Mouse (Mus musculus) hindbrain, postnatal 0 days (tissue): ENCODE results near the gene Gas2. TPM values are rescaled to one million over a fixed set of nuclear protein-coding genes. Genes with fewer than 3 reads are reported as not detected.

ENCODE experiments used
- ATAC-seq: fragments of 200-750 bp; cut with Nextera tagmentation; 2 replicates; pipeline ENCODE4 v1.8.0; 2017; ENCODE audit warnings: mild to moderate bottlenecking, moderate TSS enrichment, moderate library complexity
- DNase-seq: peaks from one replicate; pipeline ENCODE4 v3.0.0-alpha.2; 2015; ENCODE audit warnings: low spot score
- H3K27ac ChIP-seq: fragments of 300-500 bp; sonication (generic); 2 replicates; pipeline ENCODE4 v1.5.1; 2014; ENCODE audit warnings: mild to moderate bottlenecking
- H3K27me3 ChIP-seq: fragments of 300-500 bp; sonication (generic); 2 replicates; pipeline ENCODE4 v1.6.1; 2014; ENCODE audit warnings: low read length, mixed read lengths; ENCODE audit not compliant: insufficient read depth
- H3K36me3 ChIP-seq: fragments of 300-500 bp; sonication (generic); 2 replicates; pipeline ENCODE4 v1.6.1; 2014; ENCODE audit warnings: low read length, mixed read lengths; ENCODE audit not compliant: insufficient read depth
- H3K4me1 ChIP-seq: fragments of 300-500 bp; sonication (generic); 2 replicates; pipeline ENCODE4 v1.6.1; 2014; ENCODE audit warnings: antibody characterized with exemption, low read length, mixed read lengths; ENCODE audit not compliant: insufficient read depth
- H3K4me2 ChIP-seq: fragments of 300-500 bp; sonication (generic); 2 replicates; pipeline ENCODE4 v1.6.1; 2014; ENCODE audit warnings: low read depth, mild to moderate bottlenecking, low read length, moderate library complexity, mixed read lengths
- H3K4me3 ChIP-seq: fragments of 300-500 bp; sonication (generic); 2 replicates; pipeline ENCODE4 v1.5.1; 2014; ENCODE audit warnings: low read length
- H3K9ac ChIP-seq: fragments of 300-500 bp; sonication (generic); replicated peaks from 2 replicates; pipeline ENCODE4 v1.6.1; 2014; ENCODE audit warnings: mild to moderate bottlenecking, low read length, moderate library complexity, mixed read lengths
- H3K9me3 ChIP-seq: fragments of 300-500 bp; sonication (generic); 2 replicates; pipeline ENCODE4 v1.6.1; 2016; ENCODE audit warnings: low read length, mixed read lengths
- CTCF ChIP-seq: IDR thresholded peaks from 2 replicates; pipeline ENCODE4 v1.5.1; 2016; ENCODE audit warnings: antibody characterized with exemption, control low read depth, low read depth
- WGBS: fragments of 180-500 bp; shearing (Covaris S2); extraction: QIAGEN DNeasy Blood & Tissue Kit; methylation state at CpG from one replicate; pipeline ENCODE4 v1.1.7; 2014; 5-methylcytosine and 5-hydroxymethylcytosine counted together
- polyA plus RNA-seq: library from polyadenylated mRNA; unstranded; fragments of >200 nt; fragmentation: Nextera tagmentation; extraction: Ambion mirVana; gene quantifications from 2 replicates; pipeline ENCODE4 v1.2.1, GENCODE M21; 2015
- total RNA-seq: library from RNA; depleted of rRNA; stranded (reverse); fragments of >200 nt; gene quantifications from 2 replicates; pipeline ENCODE4 v1.2.3, GENCODE M21; 2014

Gas2 gene
- total and polyA plus RNA-seq, 2 experiments from 2014 or later = 13.4 to 27.4 TPM

DNA sequence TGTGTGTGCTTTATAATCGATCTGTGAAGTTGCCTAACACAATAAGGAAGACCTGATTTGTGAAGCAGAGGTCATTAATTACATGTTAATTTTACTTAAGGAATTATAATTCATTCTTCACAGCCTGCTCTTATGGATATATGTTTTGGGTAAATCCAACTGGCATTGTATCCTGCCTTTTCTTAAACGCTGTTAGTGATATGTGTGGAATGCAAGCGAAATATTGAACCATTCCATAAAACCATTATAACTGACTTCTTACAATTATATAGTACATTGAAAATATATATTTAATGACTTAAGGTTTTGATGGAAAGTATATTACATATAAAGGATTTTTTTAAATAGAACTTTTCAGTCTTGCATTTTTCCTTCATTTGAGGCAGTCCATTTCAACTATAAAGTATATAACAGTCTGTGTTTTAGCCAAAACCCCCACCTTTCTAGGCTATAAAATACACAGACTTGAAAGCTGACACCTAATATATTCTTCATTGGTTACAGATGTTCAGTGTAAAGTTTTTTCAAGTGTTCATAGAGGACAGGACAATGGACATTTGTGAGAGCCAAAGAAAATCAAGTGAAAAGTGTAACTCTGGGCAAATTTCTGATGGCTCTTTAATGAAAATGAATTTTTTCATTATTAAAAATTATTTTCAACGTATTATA is 32.5 kb downstream of the Gas2 start:
- no peak for TF ChIP-seq CTCF
- H3K27ac ChIP-seq = no peak overlapping the region
- H3K4me3 ChIP-seq = no peak overlapping the region
- no peaks in the 10 kb centered on the region for H3K27me3 ChIP-seq
- H3K36me3 ChIP-seq = no peaks in the 10 kb centered on the region
- no peak overlapping the region for H3K4me2 ChIP-seq
- no peak for DNase-seq
- H3K9me3 ChIP-seq = no peaks in the 10 kb centered on the region
- 81% methylated on average over 4 of the region's 4 CpGs for WGBS
- no peak overlapping the region for H3K9ac ChIP-seq
- no peaks in the 10 kb centered on the region for H3K4me1 ChIP-seq
- no peak for ATAC-seq

DNA sequence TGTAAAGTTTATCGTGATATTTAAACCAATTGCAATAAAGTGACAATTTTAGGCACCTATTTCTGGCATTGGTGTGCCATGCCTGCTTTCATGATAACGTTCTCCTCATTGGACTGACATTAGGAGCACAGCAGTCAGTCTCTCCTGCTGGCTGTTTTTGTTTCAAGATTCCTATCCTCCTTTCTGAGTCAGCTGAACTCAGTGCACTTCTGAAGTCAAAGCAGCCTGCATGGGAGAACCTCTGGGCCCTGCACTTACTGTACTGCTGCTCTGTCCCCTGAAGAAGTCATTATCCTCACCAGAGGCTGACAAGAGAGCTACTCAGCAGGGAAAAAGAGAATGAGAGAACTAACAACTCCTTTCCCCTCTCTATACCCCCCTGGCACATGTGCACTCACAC is 33.1 kb downstream of the Gas2 start:
- no peak for DNase-seq
- 49% methylated on average over 2 of the region's 2 CpGs for WGBS
- Histone ChIP-seq H3K9ac (no peak overlapping the region), H3K36me3 (no peaks in the 10 kb centered on the region), H3K4me3 (no peak overlapping the region), H3K27me3 (no peaks in the 10 kb centered on the region), H3K9me3 (no peaks in the 10 kb centered on the region), H3K4me1 (no peaks in the 10 kb centered on the region), H3K4me2 (no peak overlapping the region), H3K27ac (no peak overlapping the region)
- no peak for ATAC-seq
- TF ChIP-seq CTCF = no peak

DNA sequence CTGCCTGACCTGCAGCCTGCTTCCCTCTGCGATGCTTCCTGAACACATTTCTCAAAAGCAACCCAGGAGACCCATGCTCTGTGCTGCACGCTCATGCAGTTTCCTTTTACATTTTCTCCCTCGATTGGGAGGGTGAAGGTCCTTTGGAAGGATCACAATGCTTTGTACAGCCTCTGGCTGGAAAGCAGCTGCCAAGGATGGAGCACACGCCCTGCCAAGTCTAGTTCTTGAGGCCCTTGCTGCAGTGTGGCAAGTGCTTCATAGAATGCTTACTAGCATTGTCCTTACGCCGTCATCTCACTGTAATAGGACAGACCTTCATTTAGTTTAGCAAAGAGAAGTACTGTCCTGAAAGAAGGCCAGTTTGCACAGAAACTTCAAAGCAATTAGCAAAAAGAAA is 37.3 kb downstream of the Gas2 start:
- ATAC-seq (no peak), DNase-seq (no peak)
- H3K9me3 ChIP-seq = no peaks in the 10 kb centered on the region
- no peaks in the 10 kb centered on the region for H3K27me3 ChIP-seq
- 54% methylated on average over 6 of the region's 6 CpGs for WGBS
- TF ChIP-seq CTCF = no peak
- H3K9ac ChIP-seq = no peak overlapping the region
- no peaks in the 10 kb centered on the region for H3K4me1 ChIP-seq
- no peak overlapping the region for H3K4me2 ChIP-seq
- no peak overlapping the region for H3K27ac ChIP-seq
- H3K36me3 ChIP-seq = no peaks in the 10 kb centered on the region
- H3K4me3 ChIP-seq = no peak overlapping the region

DNA sequence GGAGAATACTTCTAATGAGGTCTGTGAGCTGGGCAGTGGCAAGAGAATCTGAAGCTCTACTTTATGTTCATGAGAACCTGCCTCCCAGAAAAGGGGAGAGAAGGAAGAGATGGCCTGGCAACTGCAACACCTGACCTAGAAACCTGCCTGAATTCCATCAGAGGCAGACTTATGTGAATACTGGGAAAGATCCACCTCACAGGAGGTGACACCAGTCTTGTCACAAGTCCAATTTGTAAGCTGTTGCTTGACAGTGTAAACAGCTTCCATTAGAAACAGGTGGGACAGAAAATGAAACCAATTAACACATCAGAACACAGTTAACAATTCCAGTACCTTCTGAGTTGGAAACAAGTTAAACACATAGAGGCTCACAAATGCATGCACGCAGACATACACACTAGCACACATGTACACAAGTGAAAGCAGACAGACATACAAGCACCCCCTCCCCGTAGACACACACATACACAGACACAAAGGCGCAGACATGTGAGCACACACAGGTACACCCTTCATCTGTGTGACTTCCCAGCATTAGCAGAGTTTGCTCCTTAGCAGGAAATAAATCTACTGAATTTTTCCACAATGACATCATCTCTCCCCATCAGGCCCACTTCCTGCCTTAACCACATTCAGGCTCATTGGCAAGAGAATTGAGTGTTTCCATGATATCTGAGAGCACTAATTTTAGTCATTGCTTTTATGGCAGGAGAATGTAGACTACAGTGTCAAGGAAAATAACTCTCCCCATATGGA is 51.7 kb downstream of the Gas2 start:
- Histone ChIP-seq H3K36me3 (no peaks in the 10 kb centered on the region), H3K4me2 (no peak overlapping the region), H3K4me1 (no peaks in the 10 kb centered on the region), H3K4me3 (no peak overlapping the region), H3K9me3 (no peaks in the 10 kb centered on the region), H3K27ac (no peak overlapping the region), H3K27me3 (no peaks in the 10 kb centered on the region), H3K9ac (no peak overlapping the region)
- DNase-seq = no peak
- no peak for TF ChIP-seq CTCF
- ATAC-seq = no peak
- WGBS = 92% methylated on average over 3 of the region's 3 CpGs

DNA sequence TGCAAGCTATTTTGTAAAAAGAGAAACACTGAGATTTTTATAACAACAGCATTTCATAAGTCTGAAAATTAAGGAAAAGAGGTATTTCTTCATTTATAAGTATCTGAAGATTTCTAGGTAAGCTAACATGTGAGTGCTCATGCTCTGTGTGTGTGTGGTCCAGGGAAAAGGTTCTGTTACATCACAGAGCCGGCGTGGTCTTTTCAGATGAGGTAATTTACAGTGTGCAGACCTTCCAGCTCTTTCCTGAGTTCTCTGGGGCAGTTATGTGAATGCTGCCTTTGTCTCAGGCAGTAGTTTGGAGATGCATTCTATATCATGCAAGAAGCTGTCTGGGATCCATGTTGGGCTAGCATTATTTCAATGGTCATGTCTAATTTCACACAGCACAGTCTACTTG is 52.3 kb downstream of the Gas2 start:
- ATAC-seq (no peak), DNase-seq (no peak)
- no peaks in the 10 kb centered on the region for H3K36me3 ChIP-seq
- no peak for TF ChIP-seq CTCF
- no peaks in the 10 kb centered on the region for H3K9me3 ChIP-seq
- H3K27ac ChIP-seq = no peak overlapping the region
- 71% methylated on average over 2 of the region's 2 CpGs for WGBS
- H3K4me1 ChIP-seq = no peaks in the 10 kb centered on the region
- H3K4me3 ChIP-seq = no peak overlapping the region
- no peak overlapping the region for H3K4me2 ChIP-seq
- no peak overlapping the region for H3K9ac ChIP-seq
- no peaks in the 10 kb centered on the region for H3K27me3 ChIP-seq

DNA sequence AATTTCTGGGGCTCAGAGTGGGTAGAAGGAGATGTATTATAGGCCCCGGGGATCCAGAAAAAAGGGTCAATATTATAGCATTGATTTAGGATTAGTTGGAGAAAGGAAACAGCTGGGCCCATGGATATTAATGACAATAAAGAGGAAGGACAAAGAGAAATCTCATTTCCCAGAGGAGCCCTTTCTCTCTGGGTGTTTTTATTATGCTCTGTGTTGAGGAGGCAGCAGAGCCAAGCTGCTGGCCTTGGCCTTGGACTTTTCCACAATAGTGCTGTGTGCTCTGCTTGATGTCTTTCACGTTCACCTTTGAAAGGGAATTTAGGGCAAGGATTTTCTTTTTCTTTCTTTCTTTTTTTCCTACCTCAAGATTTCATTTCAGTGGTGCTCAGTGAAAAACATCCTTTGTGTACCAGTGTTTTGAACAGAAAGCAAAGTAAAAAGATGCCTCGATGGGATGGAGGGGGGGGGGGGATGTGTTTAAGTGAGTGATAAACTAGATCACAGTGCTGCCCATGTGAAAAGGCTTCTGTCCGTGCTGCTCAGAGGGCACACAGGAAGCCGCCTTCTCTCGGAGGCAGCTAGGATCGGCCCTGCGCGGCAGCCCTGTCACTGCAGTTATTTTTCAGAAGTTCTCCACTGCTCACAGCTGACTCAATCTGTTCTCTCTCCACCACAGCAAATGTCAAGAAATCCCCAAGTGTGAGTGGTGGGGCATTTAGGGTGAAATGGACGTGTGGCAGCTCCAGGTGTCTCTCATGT is 67.1 kb downstream of the Gas2 start:
- Histone ChIP-seq H3K27me3 (no peaks in the 10 kb centered on the region), H3K4me2 (peak overlapping the region; percentile 11), H3K9ac (peak overlapping the region; percentile 30; the same call in 1 of the 2 replicates), H3K27ac (peak overlapping the region; percentile 3; the same call in 1 of the 2 replicates), H3K4me1 (no peaks in the 10 kb centered on the region), H3K36me3 (no peaks in the 10 kb centered on the region), H3K4me3 (no peak overlapping the region), H3K9me3 (no peaks in the 10 kb centered on the region)
- ATAC-seq = 0 out of 2 replicates have a peak, but pooled peaks have one; percentile 45
- TF ChIP-seq CTCF = no peak
- WGBS = 17% methylated on average over 10 of the region's 10 CpGs
- DNase-seq = peak; percentile 10
